Mouse (Mus musculus): ENCODE results near the gene Arhgap31. TPM values are rescaled to one million over a fixed set of nuclear protein-coding genes. Genes with fewer than 3 reads are reported as not detected.
A peak's percentile ranks its signal among the peaks of the same experiment; 100 is the strongest.

The Arhgap31 gene
- total and polyA plus RNA-seq, 2 experiments from 2014 or later: 15.7 to 60.6 TPM

- H3K9ac ChIP-seq (replicated peaks; ENCODE audit: low read depth, low read length): no peak overlapping the region
Measured at GRCm38 (mm10) chr16:38741204-38741903, 28.3 kb upstream of the Arhgap31 start.

GRCm38 (mm10) chr16:38730921-38731320 lies 17.8 kb upstream of the Arhgap31 start:
- DNase-seq (ENCODE audit: low spot score): peak; percentile 63
- Histone ChIP-seq H3K27ac (ENCODE audit: low read depth) (peak overlapping the region; percentile 79), H3K4me2 (ENCODE audit: low read depth, low read length) (peak overlapping the region; percentile 55), H3K27me3 (ENCODE audit: control insufficient read depth, insufficient read depth, low read length) (no peaks in the 10 kb centered on the region), H3K36me3 (replicated peaks; ENCODE audit: control insufficient read depth, insufficient read depth, low read length) (no peaks in the 10 kb centered on the region), H3K4me3 (ENCODE audit: low read depth, low read length) (no peak overlapping the region), H3K9me3 (replicated peaks; ENCODE audit: control insufficient read depth, low read length) (no peaks in the 10 kb centered on the region), H3K4me1 (ENCODE audit: control insufficient read depth, insufficient read depth) (no peaks in the 10 kb centered on the region), H3K9ac (replicated peaks; ENCODE audit: low read depth, low read length) (no peak overlapping the region)
- ATAC-seq (ENCODE audit: insufficient read depth, low read depth): peak; percentile 56; the same call in 1 of the 2 replicates
- 36% methylated on average over 8 of the region's 8 CpGs for WGBS
- TF ChIP-seq EP300 (IDR thresholded peaks at IDR 0.05; ENCODE audit: low read depth) (no peak), CTCF (IDR thresholded peaks at IDR 0.05; ENCODE audit: low read depth) (no peak)

More at GRCm38 (mm10) chr16:38741204-38741903, 28.3 kb upstream of the Arhgap31 start:
- TF ChIP-seq EP300 (IDR thresholded peaks at IDR 0.05; ENCODE audit: low read depth) (no peak), CTCF (IDR thresholded peaks at IDR 0.05; ENCODE audit: low read depth) (no peak)
- H3K4me3 ChIP-seq (ENCODE audit: low read depth, low read length): peak overlapping the region; percentile 58
- H3K4me2 ChIP-seq (ENCODE audit: low read depth, low read length): peak overlapping the region; percentile 78
- H3K36me3 ChIP-seq (replicated peaks; ENCODE audit: control insufficient read depth, insufficient read depth, low read length): 0 out of 2 replicates have a peak, but pooled peaks cover 11% of the 10 kb centered on the region
- ATAC-seq (ENCODE audit: insufficient read depth, low read depth) (0 out of 2 replicates have a peak, but pooled peaks have one; percentile 9), DNase-seq (ENCODE audit: low spot score) (no peak)
- H3K27ac ChIP-seq (ENCODE audit: low read depth): no peak overlapping the region
- no peaks in the 10 kb centered on the region for H3K27me3 ChIP-seq (ENCODE audit: control insufficient read depth, insufficient read depth, low read length)
- 77% methylated on average over 13 of the region's 13 CpGs for WGBS
- no peaks in the 10 kb centered on the region for H3K9me3 ChIP-seq (replicated peaks; ENCODE audit: control insufficient read depth, low read length)
- peaks cover 4% of the 10 kb centered on the region; the same call in 1 of the 2 replicates for H3K4me1 ChIP-seq (ENCODE audit: control insufficient read depth, insufficient read depth)

GRCm38 (mm10) chr16:38729610-38730288 lies 16.7 kb upstream of the Arhgap31 start:
- H3K4me1 ChIP-seq (ENCODE audit: control insufficient read depth, insufficient read depth): no peaks in the 10 kb centered on the region
- peak overlapping the region; percentile 22 for H3K4me3 ChIP-seq (ENCODE audit: low read depth, low read length)
- peak overlapping the region; percentile 55 for H3K4me2 ChIP-seq (ENCODE audit: low read depth, low read length)
- no peak overlapping the region for H3K9ac ChIP-seq (replicated peaks; ENCODE audit: low read depth, low read length)
- H3K36me3 ChIP-seq (replicated peaks; ENCODE audit: control insufficient read depth, insufficient read depth, low read length): no peaks in the 10 kb centered on the region
- ATAC-seq (ENCODE audit: insufficient read depth, low read depth) (peak; percentile 64), DNase-seq (ENCODE audit: low spot score) (peak; percentile 77)
- peak overlapping the region; percentile 79 for H3K27ac ChIP-seq (ENCODE audit: low read depth)
- H3K9me3 ChIP-seq (replicated peaks; ENCODE audit: control insufficient read depth, low read length): no peaks in the 10 kb centered on the region
- H3K27me3 ChIP-seq (ENCODE audit: control insufficient read depth, insufficient read depth, low read length): no peaks in the 10 kb centered on the region
- WGBS: 48% methylated on average over 15 of the region's 15 CpGs
- peak; percentile 77 for TF ChIP-seq CTCF (IDR thresholded peaks at IDR 0.05; ENCODE audit: low read depth)
- TF ChIP-seq EP300 (IDR thresholded peaks at IDR 0.05; ENCODE audit: low read depth): no peak; the same call in 1 of the 2 replicates

GRCm38 (mm10) chr16:38729139-38729538 lies 16.1 kb upstream of the Arhgap31 start:
- H3K4me2 ChIP-seq (ENCODE audit: low read depth, low read length): no peak overlapping the region
- 55% methylated on average over 6 of the region's 6 CpGs for WGBS
- peak overlapping the region; percentile 63 for H3K27ac ChIP-seq (ENCODE audit: low read depth)
- no peak overlapping the region for H3K4me3 ChIP-seq (ENCODE audit: low read depth, low read length)
- DNase-seq (ENCODE audit: low spot score) (no peak), ATAC-seq (ENCODE audit: insufficient read depth, low read depth) (0 out of 2 replicates have a peak, but pooled peaks have one; percentile 12)
- H3K9me3 ChIP-seq (replicated peaks; ENCODE audit: control insufficient read depth, low read length): no peaks in the 10 kb centered on the region
- TF ChIP-seq CTCF (IDR thresholded peaks at IDR 0.05; ENCODE audit: low read depth) (no peak), EP300 (IDR thresholded peaks at IDR 0.05; ENCODE audit: low read depth) (no peak)
- no peaks in the 10 kb centered on the region for H3K36me3 ChIP-seq (replicated peaks; ENCODE audit: control insufficient read depth, insufficient read depth, low read length)
- no peaks in the 10 kb centered on the region for H3K27me3 ChIP-seq (ENCODE audit: control insufficient read depth, insufficient read depth, low read length)
- no peak overlapping the region for H3K9ac ChIP-seq (replicated peaks; ENCODE audit: low read depth, low read length)
- no peaks in the 10 kb centered on the region for H3K4me1 ChIP-seq (ENCODE audit: control insufficient read depth, insufficient read depth)

- Histone ChIP-seq H3K4me2 (ENCODE audit: low read depth, low read length) (no peak overlapping the region), H3K27me3 (ENCODE audit: control insufficient read depth, insufficient read depth, low read length) (no peaks in the 10 kb centered on the region), H3K4me3 (ENCODE audit: low read depth, low read length) (no peak overlapping the region), H3K4me1 (ENCODE audit: control insufficient read depth, insufficient read depth) (no peaks in the 10 kb centered on the region), H3K9ac (replicated peaks; ENCODE audit: low read depth, low read length) (no peak overlapping the region), H3K9me3 (replicated peaks; ENCODE audit: control insufficient read depth, low read length) (no peaks in the 10 kb centered on the region), H3K36me3 (replicated peaks; ENCODE audit: control insufficient read depth, insufficient read depth, low read length) (no peaks in the 10 kb centered on the region), H3K27ac (ENCODE audit: low read depth) (peak overlapping the region; percentile 63; the same call in 1 of the 2 replicates)
- no peak for DNase-seq (ENCODE audit: low spot score)
- TF ChIP-seq EP300 (IDR thresholded peaks at IDR 0.05; ENCODE audit: low read depth) (no peak), CTCF (IDR thresholded peaks at IDR 0.05; ENCODE audit: low read depth) (no peak)
- no peak for ATAC-seq (ENCODE audit: insufficient read depth, low read depth)
- WGBS: 90% methylated on average over 15 of the region's 15 CpGs
Measured at GRCm38 (mm10) chr16:38728576-38729132, 15.6 kb upstream of the Arhgap31 start.

Measured in heart, postnatal 0 days (tissue).